Mouse (Mus musculus) liver, adult 2 months (tissue): ENCODE data around the gene Chn2. TPM values are rescaled to one million over a fixed set of nuclear protein-coding genes. Genes with fewer than 3 reads are reported as not detected.

ENCODE experiments used
- DNase-seq: peaks from one replicate; pipeline ENCODE4 v3.0.0-alpha.2; 2011; ENCODE audit warnings: low read depth, low spot score; ENCODE audit errors: extremely low read depth
- H3K27ac ChIP-seq: fragments of 200-500 bp; replicated peaks from 2 replicates; pipeline ENCODE4 v1.5.1; 2012; ENCODE audit warnings: low read depth, mild to moderate bottlenecking, control low read depth, inconsistent platforms, low read length; ENCODE audit not compliant: insufficient read depth
- H3K27me3 ChIP-seq: fragments of 200-500 bp; 2 replicates; pipeline ENCODE4 v1.6.1; 2012; ENCODE audit warnings: mild to moderate bottlenecking, moderate library complexity, low read length, inconsistent platforms; ENCODE audit not compliant: control insufficient read depth, insufficient read depth
- H3K36me3 ChIP-seq: fragments of 200-500 bp; 2 replicates; pipeline ENCODE4 v1.6.1; 2012; ENCODE audit warnings: low read length, inconsistent platforms; ENCODE audit not compliant: control insufficient read depth, insufficient read depth
- H3K4me1 ChIP-seq: fragments of 200-500 bp; 2 replicates; pipeline ENCODE4 v1.6.1; 2011; ENCODE audit warnings: low read length; ENCODE audit not compliant: control insufficient read depth, insufficient read depth
- H3K4me3 ChIP-seq: fragments of 200-500 bp; 2 replicates; pipeline ENCODE4 v1.5.1; 2011; ENCODE audit warnings: low read depth, mild to moderate bottlenecking, control low read depth, low read length, moderate library complexity; ENCODE audit not compliant: insufficient read depth
- H3K79me2 ChIP-seq: fragments of 200-500 bp; 2 replicates; pipeline ENCODE4 v1.6.1; 2012; ENCODE audit warnings: inconsistent platforms, mild to moderate bottlenecking, low read length, moderate library complexity; ENCODE audit not compliant: control insufficient read depth, insufficient read depth
- H3K9ac ChIP-seq: fragments of 200-500 bp; 2 replicates; pipeline ENCODE4 v1.6.1; 2012; ENCODE audit warnings: low read depth, mild to moderate bottlenecking, control low read depth, inconsistent platforms, low read length
- CTCF ChIP-seq: fragments of 200-500 bp; IDR thresholded peaks from 2 replicates; pipeline ENCODE4 v1.5.1; 2011; ENCODE audit warnings: low read depth, low read length, control low read depth
- POLR2A ChIP-seq: fragments of 200-500 bp; IDR thresholded peaks from 2 replicates; pipeline ENCODE4 v1.6.1; 2011; ENCODE audit warnings: low read length, control low read depth; ENCODE audit not compliant: insufficient read depth; ENCODE audit errors: extremely low read depth
- WGBS: fragments of 180-500 bp; shearing (Covaris S2); methylation state at CpG from one replicate; pipeline ENCODE4 v1.1.7; 2018; 5-methylcytosine and 5-hydroxymethylcytosine counted together
- polyA plus RNA-seq: library from polyadenylated mRNA; depleted of rRNA; stranded (reverse); fragments of >200 nt; gene quantifications from 2 replicates; pipeline ENCODE4 v1.2.3, GENCODE M21; 2012
- total RNA-seq: library from RNA; depleted of rRNA; stranded (reverse); fragments of >200 nt; gene quantifications from 2 replicates; pipeline ENCODE4 v1.2.3, GENCODE M21; 2014

Chn2 gene
- total and polyA plus RNA-seq, 2 experiments, result 37.3 to 46.2 TPM

DNA sequence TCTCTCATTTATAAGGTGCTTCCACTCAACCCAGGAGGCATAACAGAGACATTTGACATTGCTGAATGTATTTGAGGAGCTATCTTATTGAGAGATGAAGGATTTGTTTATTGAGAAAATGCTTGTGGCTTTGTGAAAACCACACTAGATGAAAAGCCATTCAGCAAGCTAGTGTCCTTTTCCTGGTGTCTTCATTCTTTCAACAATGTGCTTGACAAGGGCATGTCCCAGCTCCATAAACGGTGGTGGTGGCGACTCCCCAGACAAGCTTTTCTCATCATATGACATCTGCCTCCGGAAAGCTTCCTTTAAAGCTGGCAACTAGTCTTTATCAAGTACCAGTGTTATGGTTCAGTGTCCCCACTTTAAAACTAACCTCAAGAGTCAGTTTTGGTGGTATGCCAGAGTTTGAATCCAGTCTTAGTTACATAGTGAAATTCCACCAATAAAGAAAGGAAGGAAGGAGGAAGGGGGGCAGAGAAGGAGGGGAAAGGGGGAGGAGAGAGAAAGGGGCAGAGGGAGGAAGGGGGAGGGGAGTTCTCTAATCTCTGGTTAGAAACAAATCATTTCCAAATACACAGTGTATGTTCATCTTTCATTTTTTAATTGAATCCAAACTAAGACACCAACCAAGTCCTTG lies 286.0 kb downstream of the Chn2 start, which contains the start of gene Prr15:
TSS of gene Prr15 (plus strand) at position 590 of the 640 bp plus-strand sequence.
- Histone ChIP-seq H3K27ac (no peak within 1 kb of the TSS), H3K4me1 (peaks cover 15% of the 10 kb centered on the region), H3K36me3 (no peaks in the 10 kb centered on the region), H3K9ac (no peak within 1 kb of the TSS), H3K27me3 (no peaks in the 10 kb centered on the region), H3K79me2 (no peaks in the 10 kb centered on the region), H3K4me3 (peak within 1 kb of the TSS; percentile 72)
- DNase-seq, result no peak
- TF ChIP-seq CTCF (no peak), POLR2A (no peak)
- WGBS, result 66% methylated on average over 3 of the region's 3 CpGs

DNA sequence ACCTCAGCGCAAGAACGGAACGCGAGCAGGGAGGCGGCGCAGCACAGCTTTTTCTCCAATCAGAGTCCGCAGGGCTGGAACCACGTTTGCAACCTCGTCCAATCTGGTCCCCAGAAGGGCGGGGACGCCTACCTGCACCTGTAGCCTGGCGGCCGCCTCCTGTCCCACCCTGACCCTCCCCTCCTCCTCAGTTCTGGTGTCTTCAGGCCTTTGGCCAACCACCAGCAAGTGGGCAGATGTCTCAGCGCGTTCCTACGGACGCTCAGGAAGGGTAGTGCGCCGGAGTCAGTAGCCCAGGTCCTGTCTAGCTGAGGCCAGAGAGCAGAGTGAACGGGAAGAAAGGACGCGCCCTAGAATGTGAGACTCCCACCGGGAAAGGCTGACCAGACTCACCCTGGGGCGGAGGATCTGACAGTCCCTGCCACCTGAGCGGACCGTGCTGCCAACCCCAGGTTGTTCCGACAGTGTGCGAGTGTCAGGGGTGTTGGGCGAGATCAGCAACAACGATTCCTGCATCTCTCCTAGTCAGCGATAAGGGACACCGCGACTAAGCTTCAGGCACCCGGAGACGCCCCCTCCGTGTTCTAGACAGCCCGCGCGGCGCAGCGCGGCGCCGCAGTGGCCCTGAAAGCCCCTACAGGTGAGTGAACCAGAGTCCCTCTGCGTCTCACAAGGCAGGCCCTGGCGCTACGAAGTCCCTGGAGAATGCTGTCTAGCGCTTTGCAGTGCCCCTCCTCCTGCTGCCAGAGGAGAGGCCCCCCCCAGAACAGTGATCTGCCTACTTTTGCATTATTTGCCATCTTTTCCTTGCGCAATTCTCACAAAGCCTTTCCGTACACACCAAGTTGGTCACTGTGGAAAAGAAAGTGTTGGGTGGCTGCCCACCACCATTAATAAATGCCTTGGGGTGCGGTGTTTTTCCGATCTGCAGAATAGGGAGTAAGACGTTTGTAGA lies 287.6 kb downstream of the Chn2 start:
- WGBS, result 1% methylated on average over 53 of the region's 53 CpGs
- H3K27ac ChIP-seq, result no peak overlapping the region

DNA sequence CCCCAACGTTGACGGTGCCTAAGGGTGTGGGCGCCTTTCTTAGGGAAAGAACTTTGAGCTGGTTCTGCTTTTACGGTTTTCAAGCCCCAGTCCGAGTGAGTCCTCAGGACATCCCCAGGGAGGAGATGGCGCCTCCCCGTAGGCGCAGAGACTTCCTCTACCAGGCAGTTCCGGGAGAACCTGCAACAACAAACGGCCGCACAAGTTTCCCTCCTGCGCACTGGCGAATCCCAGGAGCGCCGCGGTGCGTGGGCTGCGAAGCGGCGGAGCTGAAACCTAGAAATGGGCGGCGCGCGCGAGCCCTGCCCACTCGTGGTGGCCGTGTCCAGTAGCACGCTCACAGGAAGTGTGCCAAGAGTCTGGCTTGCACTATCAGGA lies 288.3 kb downstream of the Chn2 start:
- H3K27ac ChIP-seq, result no peak overlapping the region
- peak overlapping the region; percentile 35; the same call in 1 of the 2 replicates for H3K4me3 ChIP-seq
- no peaks in the 10 kb centered on the region for H3K79me2 ChIP-seq
- WGBS, result 2% methylated on average over 28 of the region's 28 CpGs
- no peaks in the 10 kb centered on the region for H3K36me3 ChIP-seq
- peak; percentile 7 for DNase-seq
- TF ChIP-seq POLR2A, result no peak
- TF ChIP-seq CTCF, result no peak
- no peak overlapping the region; the same call in 1 of the 2 replicates for H3K9ac ChIP-seq
- H3K27me3 ChIP-seq, result no peaks in the 10 kb centered on the region
- peaks cover 15% of the 10 kb centered on the region for H3K4me1 ChIP-seq

More for the DNA sequence above, 287.6 kb downstream of the Chn2 start:
- TF ChIP-seq CTCF (no peak), POLR2A (no peak)
- DNase-seq, result peak; percentile 52
- H3K4me1 ChIP-seq, result peaks cover 15% of the 10 kb centered on the region
- H3K36me3 ChIP-seq, result no peaks in the 10 kb centered on the region
- no peaks in the 10 kb centered on the region for H3K79me2 ChIP-seq
- peak overlapping the region; percentile 72 for H3K4me3 ChIP-seq
- H3K27me3 ChIP-seq, result no peaks in the 10 kb centered on the region
- peak overlapping the region; percentile 27; the same call in 1 of the 2 replicates for H3K9ac ChIP-seq

- H3K27me3 ChIP-seq, result no peaks in the 10 kb centered on the region
- H3K9ac ChIP-seq, result no peak overlapping the region
- H3K4me1 ChIP-seq, result peaks cover 15% of the 10 kb centered on the region
- no peaks in the 10 kb centered on the region for H3K36me3 ChIP-seq
- no peak for DNase-seq
- TF ChIP-seq CTCF (no peak), POLR2A (no peak)
- no peaks in the 10 kb centered on the region for H3K79me2 ChIP-seq
- no peak overlapping the region for H3K4me3 ChIP-seq
- no peak overlapping the region for H3K27ac ChIP-seq
- WGBS, result 100% methylated on average over 5 of the region's 5 CpGs
These were observed 289.4 kb downstream of the Chn2 start for GRCm38 (mm10) chr6:54328783-54329182.

DNA sequence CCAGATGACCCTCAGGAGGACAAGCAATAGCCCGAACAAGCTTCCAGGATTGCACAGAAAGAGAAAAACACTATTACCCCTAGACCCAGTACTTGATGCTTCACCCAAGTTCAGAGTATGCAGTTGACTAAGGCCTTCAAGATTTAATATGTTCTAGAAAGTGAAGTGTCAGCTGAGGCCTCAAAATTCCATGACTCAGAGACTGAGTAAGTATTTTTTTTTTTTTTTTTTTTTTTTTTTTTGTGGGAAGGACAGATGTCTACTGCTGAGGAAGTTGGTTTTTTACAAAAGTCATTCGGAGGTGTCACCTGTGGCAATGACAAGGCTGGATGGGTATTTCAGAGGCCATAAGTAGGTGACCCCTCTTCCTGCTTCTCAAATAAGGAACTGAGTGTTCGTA lies 290.2 kb downstream of the Chn2 start:
- no peak overlapping the region for H3K9ac ChIP-seq
- peaks cover 15% of the 10 kb centered on the region for H3K4me1 ChIP-seq
- WGBS, result 57% methylated on average over 3 of the region's 3 CpGs
- H3K4me3 ChIP-seq, result no peak overlapping the region
- H3K27ac ChIP-seq, result no peak overlapping the region
- TF ChIP-seq CTCF (no peak), POLR2A (no peak)
- no peaks in the 10 kb centered on the region for H3K27me3 ChIP-seq
- no peak for DNase-seq
- H3K36me3 ChIP-seq, result no peaks in the 10 kb centered on the region
- no peaks in the 10 kb centered on the region for H3K79me2 ChIP-seq
